Mouse (Mus musculus) spleen, adult 18-20 months (tissue): ENCODE measurements around the gene Hpse2.

Experiments used
- DNase-seq, 2 experiments: peaks; one replicate each; pipeline ENCODE4 v3.0.0; 2022; ENCODE audit warnings: mixed read lengths in 2 of 2

Hpse2 gene

GRCm38 (mm10) chr19:43155582-43155981 lies 232.6 kb downstream of the Hpse2 start:
- no peak for DNase-seq

- no peak for DNase-seq
These were observed 240.3 kb downstream of the Hpse2 start for GRCm38 (mm10) chr19:43147901-43148300.

GRCm38 (mm10) chr19:43146820-43147219 lies 241.3 kb downstream of the Hpse2 start:
- DNase-seq = no peak

GRCm38 (mm10) chr19:43141646-43142045 lies 246.5 kb downstream of the Hpse2 start:
- no peak for DNase-seq

- DNase-seq = no peak
These were observed 278.4 kb downstream of the Hpse2 start for GRCm38 (mm10) chr19:43109796-43110195.

- no peak for DNase-seq
These were observed 291.2 kb downstream of the Hpse2 start for GRCm38 (mm10) chr19:43096915-43097314.

GRCm38 (mm10) chr19:43087216-43087615 lies 300.9 kb downstream of the Hpse2 start:
- DNase-seq = no peak

GRCm38 (mm10) chr19:43064155-43064554 lies 324.0 kb downstream of the Hpse2 start:
- no peak for DNase-seq

- no peak for DNase-seq
These were observed 343.6 kb downstream of the Hpse2 start for GRCm38 (mm10) chr19:43044506-43044905.

GRCm38 (mm10) chr19:43042721-43043120 lies 345.4 kb downstream of the Hpse2 start:
- DNase-seq = no peak

GRCm38 (mm10) chr19:43042211-43042610 lies 345.9 kb downstream of the Hpse2 start:
- DNase-seq = no peak

- DNase-seq = no peak
These were observed 351.8 kb downstream of the Hpse2 start for GRCm38 (mm10) chr19:43036381-43036780.

GRCm38 (mm10) chr19:43027305-43027704 lies 360.9 kb downstream of the Hpse2 start:
- peak in 1 of 2 experiments; percentile 3 for DNase-seq

- DNase-seq = no peak
These were observed 365.5 kb downstream of the Hpse2 start for GRCm38 (mm10) chr19:43022611-43023173.

- no peak for DNase-seq
These were observed 369.4 kb downstream of the Hpse2 start for GRCm38 (mm10) chr19:43018792-43019191.

GRCm38 (mm10) chr19:42996406-42996805 lies 391.7 kb downstream of the Hpse2 start:
- no peak for DNase-seq

- no peak for DNase-seq
These were observed 399.3 kb downstream of the Hpse2 start for GRCm38 (mm10) chr19:42988833-42989232.

- DNase-seq = no peak
These were observed 401.8 kb downstream of the Hpse2 start for GRCm38 (mm10) chr19:42986315-42986701.

GRCm38 (mm10) chr19:42985372-42986314 lies 402.5 kb downstream of the Hpse2 start:
- no peak for DNase-seq

GRCm38 (mm10) chr19:42980537-42980936 lies 407.6 kb downstream of the Hpse2 start:
- no peak for DNase-seq

- DNase-seq = no peak
These were observed 410.2 kb downstream of the Hpse2 start for GRCm38 (mm10) chr19:42977938-42978337.

GRCm38 (mm10) chr19:42973740-42974139 lies 414.4 kb downstream of the Hpse2 start:
- DNase-seq = no peak

- no peak for DNase-seq
These were observed 423.0 kb downstream of the Hpse2 start for GRCm38 (mm10) chr19:42965171-42965570.

GRCm38 (mm10) chr19:42948114-42948636 lies 440.0 kb downstream of the Hpse2 start:
- DNase-seq = no peak
